Mouse (Mus musculus) hindbrain, embryonic 14.5 days (tissue): ENCODE results near the gene Gm49776. TPM values are rescaled to one million over a fixed set of nuclear protein-coding genes. Genes with fewer than 3 reads are reported as not detected.

Source experiments
- ATAC-seq: fragments of 200-750 bp; cut with Nextera tagmentation; 2 replicates; pipeline ENCODE4 v1.8.0; 2017; ENCODE audit warnings: moderate number of reproducible peaks, mild to moderate bottlenecking, moderate TSS enrichment, moderate library complexity; ENCODE audit not compliant: low FRiP score
- DNase-seq: peaks from one replicate; pipeline ENCODE4 v3.0.0-alpha.2; 2015; ENCODE audit warnings: low spot score
- H3K27ac ChIP-seq: fragments of 300-500 bp; sonication (generic); 2 replicates; pipeline ENCODE4 v1.5.1; 2014; ENCODE audit warnings: mild to moderate bottlenecking, moderate library complexity
- H3K27me3 ChIP-seq: fragments of 300-500 bp; sonication (generic); 2 replicates; pipeline ENCODE4 v1.6.1; 2014; ENCODE audit warnings: mild to moderate bottlenecking, low read length, mixed read lengths; ENCODE audit not compliant: control insufficient read depth, insufficient read depth
- H3K36me3 ChIP-seq: fragments of 300-500 bp; sonication (generic); replicated peaks from 2 replicates; pipeline ENCODE4 v1.6.1; 2014; ENCODE audit not compliant: control insufficient read depth, insufficient read depth
- H3K4me1 ChIP-seq: fragments of 300-500 bp; sonication (generic); replicated peaks from 2 replicates; pipeline ENCODE4 v1.6.1; 2014; ENCODE audit warnings: antibody characterized with exemption, low read length, mixed read lengths; ENCODE audit not compliant: control insufficient read depth, insufficient read depth
- H3K4me2 ChIP-seq: fragments of 300-500 bp; sonication (generic); replicated peaks from 2 replicates; pipeline ENCODE4 v1.6.1; 2014; ENCODE audit warnings: mild to moderate bottlenecking, moderate library complexity
- H3K4me3 ChIP-seq: fragments of 300-500 bp; sonication (generic); replicated peaks from 2 replicates; pipeline ENCODE4 v1.5.1; 2014; ENCODE audit warnings: mild to moderate bottlenecking, low read length
- H3K9ac ChIP-seq: fragments of 300-500 bp; sonication (generic); 2 replicates; pipeline ENCODE4 v1.6.1; 2014
- H3K9me3 ChIP-seq: fragments of 300-500 bp; sonication (generic); 2 replicates; pipeline ENCODE4 v1.6.1; 2016; ENCODE audit warnings: low read length; ENCODE audit not compliant: control insufficient read depth
- WGBS: fragments of 180-500 bp; shearing (Covaris S2); extraction: QIAGEN DNeasy Blood & Tissue Kit; methylation state at CpG from one replicate; pipeline ENCODE4 v1.1.7; 2014; 5-methylcytosine and 5-hydroxymethylcytosine counted together
- polyA plus RNA-seq: library from polyadenylated mRNA; unstranded; fragments of >200 nt; fragmentation: Nextera tagmentation; extraction: Ambion mirVana; gene quantifications from 2 replicates; pipeline ENCODE4 v1.2.1, GENCODE M21; 2014

The Gm49776 gene
- polyA plus RNA-seq, 1 experiment from 2014 or later = not detected

GRCm38 (mm10) chr16:18229622-18230021, 28.5 kb downstream of the Gm49776 start:
- no peak for DNase-seq
- H3K4me1 ChIP-seq = peaks cover 16% of the 10 kb centered on the region
- WGBS = 64% methylated on average over 11 of the region's 11 CpGs
- no peak for ATAC-seq
- H3K36me3 ChIP-seq = peaks cover 43% of the 10 kb centered on the region
- H3K4me3 ChIP-seq = no peak overlapping the region
- no peaks in the 10 kb centered on the region for H3K27me3 ChIP-seq
- H3K9me3 ChIP-seq = no peaks in the 10 kb centered on the region
- no peak overlapping the region for H3K4me2 ChIP-seq
- no peak overlapping the region for H3K9ac ChIP-seq
- H3K27ac ChIP-seq = no peak overlapping the region

- H3K36me3 ChIP-seq = peaks cover 51% of the 10 kb centered on the region
- peaks cover 11% of the 10 kb centered on the region for H3K4me1 ChIP-seq
- H3K27ac ChIP-seq = no peak overlapping the region
- no peak overlapping the region for H3K9ac ChIP-seq
- H3K4me3 ChIP-seq = no peak overlapping the region
- DNase-seq (no peak), ATAC-seq (no peak)
- WGBS = 85% methylated on average over 4 of the region's 4 CpGs
- no peaks in the 10 kb centered on the region for H3K9me3 ChIP-seq
- no peaks in the 10 kb centered on the region for H3K27me3 ChIP-seq
- H3K4me2 ChIP-seq = no peak overlapping the region
Measured at GRCm38 (mm10) chr16:18228856-18229255, 29.3 kb downstream of the Gm49776 start.

GRCm38 (mm10) chr16:18227897-18228422, 30.2 kb downstream of the Gm49776 start:
- Histone ChIP-seq H3K4me3 (no peak overlapping the region), H3K27me3 (no peaks in the 10 kb centered on the region), H3K9me3 (no peaks in the 10 kb centered on the region), H3K4me1 (peaks cover 3% of the 10 kb centered on the region; the same call in 1 of the 2 replicates), H3K4me2 (no peak overlapping the region), H3K9ac (no peak overlapping the region), H3K36me3 (peaks cover 60% of the 10 kb centered on the region), H3K27ac (no peak overlapping the region)
- ATAC-seq (no peak), DNase-seq (no peak)
- 94% methylated on average over 20 of the region's 20 CpGs for WGBS

GRCm38 (mm10) chr16:18227187-18227586, 30.9 kb downstream of the Gm49776 start:
- peaks cover 67% of the 10 kb centered on the region for H3K36me3 ChIP-seq

DNA sequence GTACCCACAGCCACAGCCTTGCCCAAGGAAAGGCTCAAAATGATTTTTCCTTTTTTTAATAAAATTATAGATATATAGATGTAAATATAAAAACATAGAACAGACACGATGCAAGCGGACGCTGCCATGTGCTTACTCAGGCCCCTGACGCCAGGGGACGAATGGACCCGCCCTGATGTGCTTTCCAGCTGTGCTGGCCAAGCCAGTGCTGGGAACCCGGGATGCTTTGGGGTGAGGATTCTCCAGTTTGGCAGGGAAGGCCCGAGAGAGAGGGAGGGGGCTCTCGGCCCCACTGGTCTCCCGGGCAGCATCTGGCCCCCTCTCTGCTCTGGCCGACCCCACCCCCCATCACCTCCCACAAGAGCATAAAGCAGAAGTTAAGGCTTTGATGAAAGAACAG, 35.9 kb downstream of the Gm49776 start:
- Histone ChIP-seq H3K27me3 (no peaks in the 10 kb centered on the region), H3K27ac (no peak overlapping the region), H3K4me1 (peaks cover 13% of the 10 kb centered on the region), H3K4me3 (no peak overlapping the region), H3K9me3 (no peaks in the 10 kb centered on the region), H3K36me3 (peaks cover 62% of the 10 kb centered on the region), H3K9ac (no peak overlapping the region), H3K4me2 (no peak overlapping the region)
- 84% methylated on average over 11 of the region's 11 CpGs for WGBS
- no peak for DNase-seq
- ATAC-seq = no peak

More at GRCm38 (mm10) chr16:18227187-18227586, 30.9 kb downstream of the Gm49776 start:
- ATAC-seq = no peak
- H3K9ac ChIP-seq = no peak overlapping the region
- no peaks in the 10 kb centered on the region for H3K9me3 ChIP-seq
- H3K27me3 ChIP-seq = no peaks in the 10 kb centered on the region
- WGBS = 93% methylated on average over 13 of the region's 13 CpGs
- peaks cover 3% of the 10 kb centered on the region; the same call in 1 of the 2 replicates for H3K4me1 ChIP-seq
- no peak overlapping the region for H3K4me2 ChIP-seq
- no peak overlapping the region for H3K4me3 ChIP-seq
- no peak overlapping the region for H3K27ac ChIP-seq
- no peak for DNase-seq

GRCm38 (mm10) chr16:18221543-18221898, 36.6 kb downstream of the Gm49776 start:
- Histone ChIP-seq H3K27ac (no peak overlapping the region), H3K27me3 (no peaks in the 10 kb centered on the region), H3K9me3 (no peaks in the 10 kb centered on the region), H3K9ac (no peak overlapping the region), H3K4me1 (peaks cover 13% of the 10 kb centered on the region), H3K4me3 (no peak overlapping the region), H3K36me3 (peaks cover 57% of the 10 kb centered on the region), H3K4me2 (no peak overlapping the region)
- no peak for ATAC-seq
- WGBS = 74% methylated on average over 11 of the region's 11 CpGs
- DNase-seq = no peak

GRCm38 (mm10) chr16:18220856-18221542, 37.1 kb downstream of the Gm49776 start:
- Histone ChIP-seq H3K36me3 (peaks cover 52% of the 10 kb centered on the region), H3K4me2 (no peak overlapping the region), H3K9ac (no peak overlapping the region), H3K9me3 (no peaks in the 10 kb centered on the region), H3K27me3 (no peaks in the 10 kb centered on the region), H3K4me1 (peaks cover 17% of the 10 kb centered on the region), H3K27ac (no peak overlapping the region), H3K4me3 (no peak overlapping the region)
- DNase-seq = no peak
- WGBS = 88% methylated on average over 6 of the region's 6 CpGs
- ATAC-seq = no peak; the same call in 1 of the 2 replicates

DNA sequence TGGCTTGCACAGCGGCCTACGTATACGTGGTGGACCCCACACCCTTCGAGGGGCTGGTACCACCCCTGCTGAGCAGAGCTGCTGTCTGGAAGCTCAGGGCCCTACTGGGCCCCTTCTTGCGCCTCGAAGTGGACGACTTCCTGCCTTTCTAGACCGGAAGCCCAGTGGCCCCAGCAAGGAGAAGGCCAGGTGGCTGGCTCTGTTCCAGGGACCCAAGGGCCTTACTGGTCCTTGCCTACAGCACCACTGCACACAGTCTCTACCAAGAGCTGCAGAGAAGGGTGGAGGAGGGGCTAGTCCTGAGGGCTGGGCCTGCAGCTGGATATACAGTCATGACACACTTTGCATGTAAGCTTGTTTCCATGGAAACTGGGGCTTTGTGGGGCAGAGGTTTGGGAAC, 38.1 kb downstream of the Gm49776 start:
- Histone ChIP-seq H3K27ac (no peak overlapping the region), H3K27me3 (no peaks in the 10 kb centered on the region), H3K4me2 (no peak overlapping the region), H3K36me3 (peaks cover 42% of the 10 kb centered on the region), H3K9ac (no peak overlapping the region), H3K9me3 (no peaks in the 10 kb centered on the region), H3K4me1 (peaks cover 26% of the 10 kb centered on the region), H3K4me3 (no peak overlapping the region)
- ATAC-seq (0 out of 2 replicates have a peak, but pooled peaks have one; percentile 26), DNase-seq (no peak)
- 58% methylated on average over 8 of the region's 8 CpGs for WGBS

DNA sequence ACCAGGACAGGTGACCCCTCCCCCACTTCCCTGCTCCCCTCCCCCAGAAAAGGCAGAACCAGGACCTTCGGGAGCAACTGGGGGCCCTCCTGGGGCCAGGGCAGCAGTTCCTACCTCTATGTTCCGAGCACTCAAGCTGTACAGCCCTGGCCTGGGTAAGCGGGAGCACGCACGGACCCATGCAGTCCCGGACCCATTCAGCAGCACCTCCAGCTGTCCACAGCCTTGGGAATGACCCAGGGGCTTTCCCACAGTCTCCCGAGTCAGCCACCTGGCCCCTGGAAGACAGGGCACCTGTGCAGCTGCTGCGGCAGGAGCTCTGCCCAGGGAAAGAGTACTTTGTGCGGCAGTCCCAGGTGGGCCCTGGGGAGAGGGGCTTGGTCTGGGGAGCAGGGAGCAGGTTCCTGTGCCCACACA, 39.5 kb downstream of the Gm49776 start:
- H3K36me3 ChIP-seq = peaks cover 27% of the 10 kb centered on the region
- H3K4me3 ChIP-seq = no peak overlapping the region
- no peak overlapping the region for H3K27ac ChIP-seq
- 83% methylated on average over 9 of the region's 9 CpGs for WGBS
- DNase-seq (no peak), ATAC-seq (no peak)
- H3K4me2 ChIP-seq = no peak overlapping the region
- no peak overlapping the region for H3K9ac ChIP-seq
- peaks cover 39% of the 10 kb centered on the region for H3K4me1 ChIP-seq
- H3K27me3 ChIP-seq = no peaks in the 10 kb centered on the region
- no peaks in the 10 kb centered on the region for H3K9me3 ChIP-seq
